Mouse (Mus musculus) neural tube, embryonic 12.5 days (tissue): Measurements from ENCODE around the gene Pstpip1. TPM values are rescaled to one million over a fixed set of nuclear protein-coding genes. Genes with fewer than 3 reads are reported as not detected.

Experiments used
- ATAC-seq: fragments of 200-750 bp; cut with Nextera tagmentation; 2 replicates; pipeline ENCODE4 v1.8.0; 2017; ENCODE audit warnings: low read depth, mild to moderate bottlenecking, moderate TSS enrichment, moderate library complexity; ENCODE audit not compliant: low FRiP score
- H3K27ac ChIP-seq: fragments of 300-500 bp; sonication (generic); 2 replicates; pipeline ENCODE4 v1.5.1; 2016
- H3K27me3 ChIP-seq: fragments of 300-500 bp; sonication (generic); replicated peaks from 2 replicates; pipeline ENCODE4 v1.6.1; 2016; ENCODE audit warnings: mild to moderate bottlenecking
- H3K36me3 ChIP-seq: fragments of 300-500 bp; sonication (generic); 2 replicates; pipeline ENCODE4 v1.6.1; 2016; ENCODE audit warnings: mild to moderate bottlenecking
- H3K4me1 ChIP-seq: fragments of 300-500 bp; sonication (generic); 2 replicates; pipeline ENCODE4 v1.6.1; 2016
- H3K4me2 ChIP-seq: fragments of 300-500 bp; sonication (generic); replicated peaks from 2 replicates; pipeline ENCODE4 v1.6.1; 2016; ENCODE audit warnings: mild to moderate bottlenecking
- H3K4me3 ChIP-seq: fragments of 300-500 bp; sonication (generic); 2 replicates; pipeline ENCODE4 v1.5.1; 2016
- H3K9ac ChIP-seq: fragments of 300-500 bp; sonication (generic); 2 replicates; pipeline ENCODE4 v1.6.1; 2016; ENCODE audit warnings: mild to moderate bottlenecking
- H3K9me3 ChIP-seq: fragments of 300-500 bp; sonication (generic); 2 replicates; pipeline ENCODE4 v1.6.1; 2016; ENCODE audit warnings: mild to moderate bottlenecking
- WGBS: fragments of 180-500 bp; shearing (Covaris S2); methylation state at CpG from one replicate; pipeline ENCODE4 v1.1.7; 2016; 5-methylcytosine and 5-hydroxymethylcytosine counted together
- polyA plus RNA-seq: library from polyadenylated mRNA; unstranded; fragments of >200 nt; fragmentation: Nextera tagmentation; extraction: Ambion mirVana; gene quantifications from 2 replicates; pipeline ENCODE4 v1.2.1, GENCODE M21; 2016

Pstpip1 gene
- 0.74 and 0.78 TPM in 2 replicates for polyA plus RNA-seq

DNA sequence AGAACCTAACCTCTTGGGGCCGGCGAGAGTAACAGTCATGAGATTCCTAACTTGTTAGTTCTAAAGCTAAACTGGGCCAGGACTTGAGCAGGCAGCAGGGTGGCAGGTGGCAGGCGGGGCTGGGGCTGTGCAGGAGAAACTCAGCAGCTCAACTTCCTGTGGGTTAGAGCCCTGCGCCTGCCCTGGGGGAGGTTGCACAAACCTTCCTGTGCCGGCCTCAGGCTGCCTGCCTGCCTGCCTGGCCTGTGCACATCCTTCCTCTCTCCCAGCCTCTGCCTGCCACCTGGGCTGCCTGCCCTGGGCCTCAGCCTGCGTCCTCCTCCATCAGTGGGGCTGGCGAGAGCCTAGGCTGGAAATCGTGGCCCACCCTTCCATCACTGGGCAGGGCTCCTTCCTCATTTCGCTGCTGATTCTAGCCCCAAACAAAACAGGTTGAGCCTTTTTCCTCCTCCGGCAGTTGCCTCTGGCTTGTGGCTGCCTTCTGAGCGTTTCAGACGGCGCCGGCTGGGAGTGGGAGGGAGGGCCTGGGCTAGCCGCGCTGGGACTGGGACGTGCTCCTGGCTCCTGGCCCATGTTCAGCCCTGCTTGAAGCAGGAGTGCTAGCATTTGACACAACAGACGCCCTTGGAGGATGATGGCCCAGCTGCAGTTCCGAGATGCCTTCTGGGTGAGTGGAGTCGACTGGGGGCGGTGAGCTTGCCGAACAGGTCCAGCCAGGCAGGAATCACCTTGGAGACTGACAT is at the start of gene Pstpip1:
Pstpip1 (plus strand) TSS at position 185 of the 743 bp plus-strand sequence.
- Histone ChIP-seq H3K4me3 (no peak within 1 kb of the TSS), H3K4me1 (peaks cover 9% of the 10 kb centered on the region; the same call in 1 of the 2 replicates), H3K27ac (no peak within 1 kb of the TSS), H3K4me2 (peak within 1 kb of the TSS; percentile 16; the same call in 1 of the 2 replicates), H3K36me3 (no peaks in the 10 kb centered on the region), H3K9ac (no peak within 1 kb of the TSS), H3K27me3 (no peaks in the 10 kb centered on the region), H3K9me3 (no peaks in the 10 kb centered on the region)
- WGBS = 47% methylated on average over 22 of the region's 22 CpGs
- peak; percentile 56; the same call in 1 of the 2 replicates for ATAC-seq

DNA sequence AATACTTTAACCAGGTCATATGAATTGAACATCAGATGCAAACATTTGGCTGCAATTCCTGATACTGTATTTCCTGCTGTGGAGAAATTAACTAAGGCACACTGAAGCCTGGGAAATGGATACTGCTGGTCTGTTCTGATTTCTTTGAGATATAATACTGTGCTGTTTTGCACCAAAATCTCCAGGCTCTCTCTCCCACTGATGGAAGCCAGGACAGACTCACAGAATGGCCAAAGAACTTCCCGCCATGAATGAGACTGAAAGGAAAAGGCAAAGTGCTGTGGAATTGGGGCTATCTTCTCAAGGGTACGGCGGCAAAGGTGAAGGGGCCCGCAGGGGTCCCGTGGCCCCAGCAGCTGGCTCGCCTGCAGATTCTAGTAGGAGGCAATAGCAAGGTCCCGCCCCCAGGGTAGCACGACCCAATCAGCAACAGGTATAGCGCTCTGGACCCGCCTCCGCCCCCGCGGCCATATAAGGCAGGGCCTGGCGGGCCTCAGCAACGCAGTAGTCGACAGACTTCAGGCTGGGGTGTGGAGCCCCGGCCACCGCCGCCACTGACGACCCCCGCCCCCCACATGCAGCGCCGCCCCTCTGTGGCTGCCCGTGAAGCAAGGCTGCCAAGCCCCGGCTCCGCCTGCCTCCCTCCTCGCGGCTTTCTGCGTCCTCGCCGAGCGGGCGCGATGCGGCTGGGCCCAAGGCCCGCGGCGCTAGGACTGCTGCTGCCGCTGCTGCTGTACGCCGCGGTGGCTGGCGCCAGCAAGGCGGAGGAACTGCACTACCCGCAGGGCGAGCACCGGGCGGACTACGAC is 48.2 kb upstream of the Pstpip1 start, which contains the start of gene Rcn2:
Rcn2 (plus strand) TSS at position 474 of the 809 bp plus-strand sequence.
- Histone ChIP-seq H3K4me2 (peak within 1 kb of the TSS; percentile 68), H3K9ac (peak within 1 kb of the TSS; percentile 95), H3K27me3 (no peaks in the 10 kb centered on the region), H3K4me1 (peaks cover 10% of the 10 kb centered on the region), H3K27ac (peak within 1 kb of the TSS; percentile 94), H3K4me3 (peak within 1 kb of the TSS; percentile 64), H3K36me3 (peaks cover 13% of the 10 kb centered on the region), H3K9me3 (no peaks in the 10 kb centered on the region)
- peak; percentile 100 for ATAC-seq
- under 1% methylated on average over 48 of the region's 49 CpGs for WGBS

- Histone ChIP-seq H3K4me1 (peaks cover 10% of the 10 kb centered on the region), H3K9ac (peak overlapping the region; percentile 95), H3K9me3 (no peaks in the 10 kb centered on the region), H3K27me3 (no peaks in the 10 kb centered on the region), H3K4me3 (peak overlapping the region; percentile 64), H3K36me3 (peaks cover 13% of the 10 kb centered on the region), H3K4me2 (peak overlapping the region; percentile 68), H3K27ac (peak overlapping the region; percentile 94)
- ATAC-seq = peak; percentile 88
- WGBS = under 1% methylated on average over 16 of the region's 16 CpGs
These were observed 47.6 kb upstream of the Pstpip1 start for GRCm38 (mm10) chr9:56042181-56042621.

- no peaks in the 10 kb centered on the region for H3K4me1 ChIP-seq
- H3K27ac ChIP-seq = no peak overlapping the region
- H3K4me3 ChIP-seq = no peak overlapping the region
- ATAC-seq = no peak
- peaks cover 57% of the 10 kb centered on the region for H3K36me3 ChIP-seq
- H3K27me3 ChIP-seq = no peaks in the 10 kb centered on the region
- no peaks in the 10 kb centered on the region for H3K9me3 ChIP-seq
- H3K9ac ChIP-seq = no peak overlapping the region
- no peak overlapping the region for H3K4me2 ChIP-seq
- 63% methylated on average over 3 of the region's 3 CpGs for WGBS
These were observed 36.0 kb upstream of the Pstpip1 start for GRCm38 (mm10) chr9:56053796-56054195.

DNA sequence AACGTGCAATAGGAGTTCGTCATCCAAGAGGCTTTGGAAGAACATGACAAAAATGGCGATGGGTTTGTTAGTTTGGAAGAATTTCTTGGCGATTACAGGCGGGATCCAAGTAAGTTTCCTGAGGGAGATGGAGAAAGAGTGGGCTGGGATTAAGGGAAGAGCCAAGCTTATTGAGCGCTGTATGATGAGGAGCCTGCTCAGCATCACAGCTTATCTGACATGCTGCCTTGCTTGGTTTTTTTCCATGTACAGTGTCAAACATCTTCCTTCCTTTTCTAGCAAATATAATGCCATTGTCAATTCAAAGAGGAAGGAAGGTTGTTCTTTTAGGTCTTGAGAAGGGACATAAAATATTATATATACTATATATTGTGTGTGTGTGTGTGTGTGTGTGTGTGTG is 33.6 kb upstream of the Pstpip1 start:
- H3K27ac ChIP-seq = no peak overlapping the region
- no peaks in the 10 kb centered on the region for H3K4me1 ChIP-seq
- 96% methylated on average over 6 of the region's 6 CpGs for WGBS
- no peak overlapping the region for H3K4me2 ChIP-seq
- no peaks in the 10 kb centered on the region for H3K27me3 ChIP-seq
- H3K9ac ChIP-seq = no peak overlapping the region
- no peak for ATAC-seq
- peaks cover 75% of the 10 kb centered on the region for H3K36me3 ChIP-seq
- no peaks in the 10 kb centered on the region for H3K9me3 ChIP-seq
- no peak overlapping the region for H3K4me3 ChIP-seq

- 98% methylated on average over 5 of the region's 5 CpGs for WGBS
- no peak overlapping the region for H3K4me2 ChIP-seq
These were observed 27.4 kb upstream of the Pstpip1 start for GRCm38 (mm10) chr9:56062336-56062735.

DNA sequence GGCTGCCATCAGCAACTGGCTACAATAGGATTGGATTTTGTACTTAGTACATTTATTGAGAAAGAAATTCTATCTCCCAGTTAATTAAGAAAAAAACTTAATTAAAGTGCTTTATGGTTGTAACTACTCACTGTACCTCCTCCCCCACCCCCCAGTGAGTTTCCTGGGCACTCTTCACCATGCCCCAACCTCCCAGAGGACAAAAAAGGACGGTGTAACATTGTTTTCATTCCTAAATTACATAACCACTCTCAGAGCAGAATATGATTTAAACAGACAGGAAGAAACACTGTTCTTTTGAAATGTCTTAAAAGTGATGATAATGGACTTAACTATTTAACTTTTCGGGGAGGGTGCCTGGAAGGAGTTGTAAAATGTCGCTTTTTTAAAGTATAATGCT is 24.8 kb upstream of the Pstpip1 start:
- Histone ChIP-seq H3K27me3 (no peaks in the 10 kb centered on the region), H3K9ac (no peak overlapping the region), H3K9me3 (no peaks in the 10 kb centered on the region), H3K27ac (no peak overlapping the region), H3K4me1 (no peaks in the 10 kb centered on the region), H3K36me3 (peaks cover 69% of the 10 kb centered on the region), H3K4me3 (no peak overlapping the region), H3K4me2 (no peak overlapping the region)
- WGBS = 88% methylated on average over 3 of the region's 3 CpGs
- no peak for ATAC-seq

More at GRCm38 (mm10) chr9:56062336-56062735, 27.4 kb upstream of the Pstpip1 start:
- no peaks in the 10 kb centered on the region for H3K9me3 ChIP-seq
- no peaks in the 10 kb centered on the region for H3K27me3 ChIP-seq
- no peak overlapping the region for H3K9ac ChIP-seq
- no peak for ATAC-seq
- peaks cover 80% of the 10 kb centered on the region for H3K36me3 ChIP-seq
- H3K27ac ChIP-seq = no peak overlapping the region
- no peak overlapping the region for H3K4me3 ChIP-seq
- H3K4me1 ChIP-seq = no peaks in the 10 kb centered on the region

DNA sequence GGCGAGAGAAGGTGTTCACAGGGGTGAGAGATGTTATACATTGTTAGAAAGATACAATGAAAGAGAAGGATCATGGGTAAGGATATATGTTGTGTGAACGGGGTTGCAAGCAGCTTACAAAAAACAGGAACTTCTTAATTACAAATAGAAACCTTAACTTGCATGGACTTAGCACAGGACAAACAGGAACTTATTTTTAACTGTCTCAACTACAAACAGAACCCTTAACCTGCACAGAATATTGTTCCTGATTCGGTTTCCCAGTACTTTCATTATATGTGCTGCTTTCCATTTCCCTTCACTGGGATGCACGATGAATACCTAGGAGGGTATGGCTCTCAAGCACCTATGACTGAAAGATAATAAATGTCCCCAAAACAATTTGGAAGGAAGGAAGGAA is 21.8 kb upstream of the Pstpip1 start:
- no peak overlapping the region for H3K4me2 ChIP-seq
- WGBS = 92% methylated on average over 4 of the region's 4 CpGs

GRCm38 (mm10) chr9:56068630-56069029 is 21.1 kb upstream of the Pstpip1 start:
- Histone ChIP-seq H3K27ac (no peak overlapping the region), H3K27me3 (no peaks in the 10 kb centered on the region), H3K9ac (no peak overlapping the region), H3K4me1 (no peaks in the 10 kb centered on the region), H3K4me3 (no peak overlapping the region), H3K4me2 (no peak overlapping the region), H3K36me3 (peaks cover 54% of the 10 kb centered on the region), H3K9me3 (no peaks in the 10 kb centered on the region)
- no peak for ATAC-seq
- 100% methylated on average over 1 of the region's 1 CpGs for WGBS

More for the DNA sequence above, 21.8 kb upstream of the Pstpip1 start:
- Histone ChIP-seq H3K9ac (no peak overlapping the region), H3K4me1 (no peaks in the 10 kb centered on the region), H3K27ac (no peak overlapping the region), H3K36me3 (peaks cover 59% of the 10 kb centered on the region), H3K27me3 (no peaks in the 10 kb centered on the region), H3K4me3 (no peak overlapping the region), H3K9me3 (no peaks in the 10 kb centered on the region)
- ATAC-seq = no peak

GRCm38 (mm10) chr9:56072861-56073260 is 16.9 kb upstream of the Pstpip1 start:
- peaks cover 33% of the 10 kb centered on the region for H3K36me3 ChIP-seq

GRCm38 (mm10) chr9:56074863-56075262 is 14.9 kb upstream of the Pstpip1 start:
- H3K4me1 ChIP-seq = peaks cover 11% of the 10 kb centered on the region
- H3K27ac ChIP-seq = no peak overlapping the region
- WGBS = 74% methylated on average over 12 of the region's 12 CpGs
- no peaks in the 10 kb centered on the region for H3K27me3 ChIP-seq
- no peaks in the 10 kb centered on the region for H3K9me3 ChIP-seq
- H3K4me3 ChIP-seq = no peak overlapping the region
- no peak overlapping the region for H3K9ac ChIP-seq
- ATAC-seq = 0 out of 2 replicates have a peak, but pooled peaks have one; percentile 17
- H3K36me3 ChIP-seq = peaks cover 35% of the 10 kb centered on the region
- H3K4me2 ChIP-seq = no peak overlapping the region

More at GRCm38 (mm10) chr9:56072861-56073260, 16.9 kb upstream of the Pstpip1 start:
- H3K9me3 ChIP-seq = no peaks in the 10 kb centered on the region
- no peak overlapping the region for H3K4me3 ChIP-seq
- H3K4me1 ChIP-seq = peaks cover 11% of the 10 kb centered on the region
- no peak for ATAC-seq
- no peak overlapping the region for H3K27ac ChIP-seq
- WGBS = 90% methylated on average over 2 of the region's 2 CpGs
- H3K9ac ChIP-seq = no peak overlapping the region
- H3K27me3 ChIP-seq = no peaks in the 10 kb centered on the region
- H3K4me2 ChIP-seq = no peak overlapping the region

DNA sequence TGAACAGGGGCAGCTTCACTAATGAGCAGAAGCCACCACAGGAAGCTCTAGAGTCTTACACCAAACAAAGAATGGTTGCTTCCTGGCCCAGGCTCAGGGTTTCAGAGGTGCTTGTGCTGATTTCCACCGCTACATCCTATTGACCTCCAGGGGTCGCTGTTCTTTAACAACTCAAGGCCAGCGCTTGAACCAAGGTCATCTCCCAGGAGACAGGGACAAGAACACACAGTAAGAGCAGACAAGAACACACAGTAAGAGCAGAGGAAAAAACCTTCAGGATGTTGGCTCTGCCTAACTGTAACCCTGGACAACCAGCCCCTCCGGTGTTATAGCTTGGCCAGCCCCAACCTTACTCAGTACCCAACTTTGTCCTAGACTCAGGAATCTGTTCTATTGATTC is 14.5 kb upstream of the Pstpip1 start:
- H3K9ac ChIP-seq = no peak overlapping the region
- H3K36me3 ChIP-seq = peaks cover 34% of the 10 kb centered on the region
- no peaks in the 10 kb centered on the region for H3K27me3 ChIP-seq
- peak; percentile 56; the same call in 1 of the 2 replicates for ATAC-seq
- H3K4me2 ChIP-seq = no peak overlapping the region
- H3K4me3 ChIP-seq = no peak overlapping the region
- 8% methylated on average over 4 of the region's 4 CpGs for WGBS
- H3K27ac ChIP-seq = no peak overlapping the region
- H3K9me3 ChIP-seq = no peaks in the 10 kb centered on the region
- peaks cover 11% of the 10 kb centered on the region for H3K4me1 ChIP-seq
